ENCODE assay signal across 22 mouse cellular contexts in genomic region chr6:77486658-77487057, GRCm38 (mm10).
DNase-seq lines count a peak whose midpoint lies in the region; ATAC-seq and TF ChIP-seq lines count a peak whose summit lies in the region.
"Had no signal": no experiment of that assay in that cellular context is flagged by ENCODE, and none has a peak within 500 bp of the region (broad histone marks: within the 10 kb centered on the region; RNA-seq: fewer than 3 reads in every experiment).

No protein-coding gene starts in this region.

- no peaks in the 10 kb centered on the region; the same call in 1 of the 2 replicates for H3K36me3 ChIP-seq in hindbrain, embryonic 13.5 days
- H3K36me3 ChIP-seq in hindbrain, postnatal 0 days (ENCODE audit: insufficient read depth, low read length) = no peaks in the 10 kb centered on the region
- no peaks in the 10 kb centered on the region for H3K36me3 ChIP-seq in hindbrain, embryonic 16.5 days (ENCODE audit: control insufficient read depth, insufficient read depth, low read length)
- H3K36me3 ChIP-seq in hindbrain, embryonic 11.5 days (ENCODE audit: control insufficient read depth, insufficient read depth, low read length) = no peaks in the 10 kb centered on the region
- no peaks in the 10 kb centered on the region for H3K36me3 ChIP-seq in midbrain, embryonic 15.5 days (replicated peaks)
- no peaks in the 10 kb centered on the region for H3K36me3 ChIP-seq in midbrain, postnatal 0 days (ENCODE audit: insufficient read depth, low read length)
- H3K36me3 ChIP-seq in kidney, embryonic 16.5 days (ENCODE audit: insufficient read depth, low read length) = no peaks in the 10 kb centered on the region
- H3K36me3 ChIP-seq: embryonic facial prominence, embryonic 12.5 days; embryonic facial prominence, embryonic 15.5 days had no signal

- peaks cover 4% of the 10 kb centered on the region; the same call in 1 of the 2 replicates for H3K9me3 ChIP-seq in hindbrain, embryonic 13.5 days
- no peaks in the 10 kb centered on the region for H3K9me3 ChIP-seq in hindbrain, postnatal 0 days (ENCODE audit: low read length)
- H3K9me3 ChIP-seq in hindbrain, embryonic 16.5 days (ENCODE audit: control insufficient read depth, low read length) = no peaks in the 10 kb centered on the region
- H3K9me3 ChIP-seq in hindbrain, embryonic 11.5 days (ENCODE audit: control insufficient read depth, low read length) = no peaks in the 10 kb centered on the region
- H3K9me3 ChIP-seq in midbrain, embryonic 15.5 days = no peaks in the 10 kb centered on the region
- H3K9me3 ChIP-seq in midbrain, postnatal 0 days (ENCODE audit: low read length) = no peaks in the 10 kb centered on the region
- no peaks in the 10 kb centered on the region for H3K9me3 ChIP-seq in kidney, embryonic 16.5 days (ENCODE audit: low read length)
- H3K9me3 ChIP-seq: embryonic facial prominence, embryonic 12.5 days; embryonic facial prominence, embryonic 15.5 days had no signal

- 0 out of 2 replicates have a peak overlapping the region, but pooled peaks have one; percentile 32 for H3K27ac ChIP-seq in hindbrain, embryonic 13.5 days
- H3K27ac ChIP-seq in hindbrain, postnatal 0 days = no peak overlapping the region; the same call in 1 of the 2 replicates
- no peak overlapping the region for H3K27ac ChIP-seq in hindbrain, embryonic 16.5 days (ENCODE audit: low read depth, low read length)
- no peak overlapping the region for H3K27ac ChIP-seq in hindbrain, embryonic 11.5 days (ENCODE audit: low read depth, low read length)
- peak overlapping the region; percentile 9 for H3K27ac ChIP-seq in midbrain, embryonic 15.5 days
- H3K27ac ChIP-seq in midbrain, postnatal 0 days (ENCODE audit: low read depth, low read length) = no peak overlapping the region
- no peak overlapping the region for H3K27ac ChIP-seq in kidney, embryonic 16.5 days (ENCODE audit: low read length)
- H3K27ac ChIP-seq: embryonic facial prominence, embryonic 12.5 days; embryonic facial prominence, embryonic 15.5 days; gastrocnemius, adult 2 months had no signal

- no peak overlapping the region for H3K9ac ChIP-seq in hindbrain, embryonic 13.5 days
- H3K9ac ChIP-seq in hindbrain, postnatal 0 days (replicated peaks; ENCODE audit: low read length) = no peak overlapping the region
- H3K9ac ChIP-seq in hindbrain, embryonic 16.5 days (ENCODE audit: low read depth, low read length) = no peak overlapping the region
- no peak overlapping the region for H3K9ac ChIP-seq in hindbrain, embryonic 11.5 days (ENCODE audit: low read depth, low read length)
- H3K9ac ChIP-seq in midbrain, embryonic 15.5 days = no peak overlapping the region
- H3K9ac ChIP-seq in midbrain, postnatal 0 days (replicated peaks; ENCODE audit: low read length, poor library complexity, severe bottlenecking) = no peak overlapping the region
- H3K9ac ChIP-seq in kidney, embryonic 16.5 days (replicated peaks; ENCODE audit: low read length) = no peak overlapping the region
- H3K9ac ChIP-seq: embryonic facial prominence, embryonic 12.5 days; embryonic facial prominence, embryonic 15.5 days; forebrain, postnatal 0 days had no signal

- no peak for TF ChIP-seq CTCF in hindbrain, postnatal 0 days (IDR thresholded peaks at IDR 0.05; ENCODE audit: low read depth)
- TF ChIP-seq CTCF in midbrain, postnatal 0 days (IDR thresholded peaks at IDR 0.05) = no peak

- no peak overlapping the region for H3K4me3 ChIP-seq in hindbrain, embryonic 13.5 days
- no peak overlapping the region for H3K4me3 ChIP-seq in hindbrain, postnatal 0 days (ENCODE audit: low read length)
- no peak overlapping the region for H3K4me3 ChIP-seq in hindbrain, embryonic 16.5 days (ENCODE audit: low read length)
- H3K4me3 ChIP-seq in hindbrain, embryonic 11.5 days (ENCODE audit: low read depth, low read length) = no peak overlapping the region
- H3K4me3 ChIP-seq in midbrain, embryonic 15.5 days = no peak overlapping the region
- no peak overlapping the region for H3K4me3 ChIP-seq in midbrain, postnatal 0 days (ENCODE audit: low read depth, low read length)
- H3K4me3 ChIP-seq in kidney, embryonic 16.5 days (ENCODE audit: low read length) = no peak overlapping the region
- H3K4me3 ChIP-seq: embryonic facial prominence, embryonic 12.5 days; embryonic facial prominence, embryonic 15.5 days; gastrocnemius, adult 2 months had no signal

- H3K4me1 ChIP-seq in hindbrain, embryonic 13.5 days (replicated peaks) = no peaks in the 10 kb centered on the region
- no peaks in the 10 kb centered on the region for H3K4me1 ChIP-seq in hindbrain, postnatal 0 days (ENCODE audit: insufficient read depth, low read length)
- H3K4me1 ChIP-seq in hindbrain, embryonic 16.5 days (ENCODE audit: control insufficient read depth, insufficient read depth, low read depth, low read length) = no peaks in the 10 kb centered on the region
- no peaks in the 10 kb centered on the region for H3K4me1 ChIP-seq in hindbrain, embryonic 11.5 days (replicated peaks; ENCODE audit: control insufficient read depth, insufficient read depth, low read length)
- H3K4me1 ChIP-seq in midbrain, embryonic 15.5 days = 0 out of 2 replicates have a peak, but pooled peaks cover 3% of the 10 kb centered on the region
- no peaks in the 10 kb centered on the region for H3K4me1 ChIP-seq in midbrain, postnatal 0 days (ENCODE audit: insufficient read depth, low read length)
- H3K4me1 ChIP-seq in kidney, embryonic 16.5 days (ENCODE audit: insufficient read depth, low read length) = no peaks in the 10 kb centered on the region
- H3K4me1 ChIP-seq: embryonic facial prominence, embryonic 12.5 days; embryonic facial prominence, embryonic 15.5 days had no signal

- no peak overlapping the region for H3K4me2 ChIP-seq in hindbrain, embryonic 13.5 days
- H3K4me2 ChIP-seq in hindbrain, postnatal 0 days (ENCODE audit: low read depth, low read length) = no peak overlapping the region
- no peak overlapping the region for H3K4me2 ChIP-seq in hindbrain, embryonic 16.5 days (ENCODE audit: low read length)
- H3K4me2 ChIP-seq in hindbrain, embryonic 11.5 days (replicated peaks; ENCODE audit: low read depth, low read length) = no peak overlapping the region
- H3K4me2 ChIP-seq in midbrain, embryonic 15.5 days = no peak overlapping the region
- no peak overlapping the region for H3K4me2 ChIP-seq in midbrain, postnatal 0 days (ENCODE audit: low read depth, low read length, poor library complexity, severe bottlenecking)
- no peak overlapping the region for H3K4me2 ChIP-seq in kidney, embryonic 16.5 days (replicated peaks; ENCODE audit: low read depth, low read length)
- H3K4me2 ChIP-seq: embryonic facial prominence, embryonic 12.5 days; embryonic facial prominence, embryonic 15.5 days; heart, embryonic 11.5 days had no signal

- H3K27me3 ChIP-seq in hindbrain, embryonic 13.5 days = no peaks in the 10 kb centered on the region
- H3K27me3 ChIP-seq in hindbrain, postnatal 0 days (ENCODE audit: insufficient read depth, low read length) = no peaks in the 10 kb centered on the region
- H3K27me3 ChIP-seq in hindbrain, embryonic 16.5 days (replicated peaks; ENCODE audit: control insufficient read depth, insufficient read depth, low read length) = no peaks in the 10 kb centered on the region
- no peaks in the 10 kb centered on the region for H3K27me3 ChIP-seq in hindbrain, embryonic 11.5 days (ENCODE audit: control insufficient read depth, insufficient read depth, low read length)
- no peaks in the 10 kb centered on the region for H3K27me3 ChIP-seq in midbrain, embryonic 15.5 days (replicated peaks)
- H3K27me3 ChIP-seq in midbrain, postnatal 0 days (ENCODE audit: insufficient read depth, low read length) = no peaks in the 10 kb centered on the region
- no peaks in the 10 kb centered on the region for H3K27me3 ChIP-seq in kidney, embryonic 16.5 days (ENCODE audit: insufficient read depth, low read length)
- H3K27me3 ChIP-seq: embryonic facial prominence, embryonic 12.5 days; embryonic facial prominence, embryonic 15.5 days had no signal

- no peak for DNase-seq in hindbrain, postnatal 0 days (ENCODE audit: low spot score)
- DNase-seq in hindbrain, embryonic 11.5 days (ENCODE audit: low spot score) = no peak
- DNase-seq in midbrain, postnatal 0 days (ENCODE audit: low spot score) = no peak
- DNase-seq: adrenal gland, adult 8-10 months; adrenal gland, postnatal 25 days; cerebellum, adult 18-20 months; cerebellum, adult 9-10 months; cerebellum, postnatal 14 days; forebrain, postnatal 0 days; gastrocnemius, adult 2 months; gastrocnemius, postnatal 14 days; heart, adult 11 months had no signal

- 79% methylated on average over 3 of the region's 3 CpGs for WGBS in hindbrain, embryonic 13.5 days
- 77% methylated on average over 3 of the region's 3 CpGs for WGBS in hindbrain, postnatal 0 days
- 74% methylated on average over 3 of the region's 3 CpGs for WGBS in hindbrain, embryonic 16.5 days
- 93% methylated on average over 3 of the region's 3 CpGs for WGBS in hindbrain, embryonic 11.5 days
- WGBS in midbrain, embryonic 15.5 days = 74% methylated on average over 3 of the region's 3 CpGs
- WGBS in midbrain, postnatal 0 days = 72% methylated on average over 3 of the region's 3 CpGs
- WGBS in kidney, embryonic 16.5 days = 83% methylated on average over 3 of the region's 3 CpGs

- peak; percentile 63; the same call in 1 of the 2 replicates for ATAC-seq in hindbrain, embryonic 13.5 days (ENCODE audit: low FRiP score)
- ATAC-seq in hindbrain, postnatal 0 days = no peak
- ATAC-seq in hindbrain, embryonic 16.5 days = peak; percentile 9; the same call in 1 of the 2 replicates
- no peak for ATAC-seq in hindbrain, embryonic 11.5 days (ENCODE audit: low FRiP score)
- ATAC-seq in midbrain, embryonic 15.5 days (replicated peaks) = 0 out of 2 replicates have a peak, but pooled peaks have one; percentile 33
- ATAC-seq in midbrain, postnatal 0 days (ENCODE audit: low FRiP score) = no peak
- no peak for ATAC-seq in kidney, embryonic 16.5 days (ENCODE audit: low FRiP score, low TSS enrichment)
- ATAC-seq: activated CD4-positive, CD25-positive, alpha-beta regulatory T cell, adult 4 months; forebrain, embryonic 14.5 days; forebrain, postnatal 0 days; inflammation-experienced regulatory T-cells, adult 6 months had no signal

Comparison
In these comparisons a context has a peak if more than half of its experiments do, and no peak if none do; other contexts are left out.
1. ATAC-seq: peak in hindbrain, embryonic 13.5 days (single experiment), hindbrain, embryonic 16.5 days (single experiment) and midbrain, embryonic 15.5 days (single experiment); none in hindbrain, postnatal 0 days (single experiment), hindbrain, embryonic 11.5 days (single experiment), midbrain, postnatal 0 days (single experiment) and kidney, embryonic 16.5 days (single experiment).
2. H3K27ac ChIP-seq: peak in hindbrain, embryonic 13.5 days (single experiment) and midbrain, embryonic 15.5 days (single experiment); none in hindbrain, postnatal 0 days (single experiment), hindbrain, embryonic 16.5 days (single experiment), hindbrain, embryonic 11.5 days (single experiment), midbrain, postnatal 0 days (single experiment) and kidney, embryonic 16.5 days (single experiment).